Mouse (Mus musculus) heart, embryonic 15.5 days (tissue): ENCODE measurements around the gene Clcn2. TPM values are rescaled to one million over a fixed set of nuclear protein-coding genes. Genes with fewer than 3 reads are reported as not detected.

Experiments
- ATAC-seq: fragments of 200-750 bp; cut with Nextera tagmentation; replicated peaks from 2 replicates; pipeline ENCODE4 v1.8.0; 2017; ENCODE audit warnings: low read depth, moderate TSS enrichment; ENCODE audit not compliant: insufficient number of reproducible peaks, insufficient read depth, low FRiP score
- H3K27ac ChIP-seq: fragments of 300-500 bp; sonication (generic); 2 replicates; pipeline ENCODE4 v1.5.1; 2015; ENCODE audit warnings: mild to moderate bottlenecking, inconsistent platforms
- H3K27me3 ChIP-seq: fragments of 300-500 bp; sonication (generic); 2 replicates; pipeline ENCODE4 v1.6.1; 2015; ENCODE audit warnings: inconsistent platforms
- H3K36me3 ChIP-seq: fragments of 300-500 bp; sonication (generic); 2 replicates; pipeline ENCODE4 v1.6.1; 2015; ENCODE audit warnings: mild to moderate bottlenecking, inconsistent platforms
- H3K4me1 ChIP-seq: fragments of 300-500 bp; sonication (generic); replicated peaks from 2 replicates; pipeline ENCODE4 v1.6.1; 2015; ENCODE audit warnings: inconsistent platforms
- H3K4me2 ChIP-seq: fragments of 300-500 bp; sonication (generic); 2 replicates; pipeline ENCODE4 v1.6.1; 2015; ENCODE audit warnings: inconsistent platforms, mild to moderate bottlenecking, moderate library complexity
- H3K4me3 ChIP-seq: fragments of 300-500 bp; sonication (generic); 2 replicates; pipeline ENCODE4 v1.5.1; 2015; ENCODE audit warnings: mild to moderate bottlenecking, inconsistent platforms
- H3K9ac ChIP-seq: fragments of 300-500 bp; sonication (generic); 2 replicates; pipeline ENCODE4 v1.6.1; 2015; ENCODE audit warnings: mild to moderate bottlenecking, inconsistent platforms
- H3K9me3 ChIP-seq: fragments of 300-500 bp; sonication (generic); replicated peaks from 2 replicates; pipeline ENCODE4 v1.6.1; 2016; ENCODE audit warnings: inconsistent platforms
- WGBS: fragments of 180-500 bp; shearing (Covaris S2); methylation state at CpG from one replicate; pipeline ENCODE4 v1.1.7; 2015; ENCODE audit warnings: mixed read lengths; 5-methylcytosine and 5-hydroxymethylcytosine counted together
- polyA plus RNA-seq: library from polyadenylated mRNA; unstranded; fragments of >200 nt; fragmentation: Nextera tagmentation; extraction: Ambion mirVana; gene quantifications from 2 replicates; pipeline ENCODE4 v1.2.1, GENCODE M21; 2015

The Clcn2 gene
- polyA plus RNA-seq, 1 experiment from 2014 or later = 3.8 TPM

- H3K36me3 ChIP-seq = peaks cover 9% of the 10 kb centered on the region; the same call in 1 of the 2 replicates
- H3K4me3 ChIP-seq = no peak overlapping the region
- H3K4me1 ChIP-seq = peaks cover 31% of the 10 kb centered on the region
- 50% methylated on average over 5 of the region's 5 CpGs for WGBS
- ATAC-seq = no peak
- H3K27ac ChIP-seq = no peak overlapping the region
- no peak overlapping the region for H3K4me2 ChIP-seq
- 0 out of 2 replicates have a peak, but pooled peaks cover 7% of the 10 kb centered on the region for H3K27me3 ChIP-seq
- no peak overlapping the region for H3K9ac ChIP-seq
- no peaks in the 10 kb centered on the region for H3K9me3 ChIP-seq
Observed at GRCm38 (mm10) chr16:20700036-20700435, 17.5 kb downstream of the Clcn2 start.

- Histone ChIP-seq H3K4me3 (no peak overlapping the region), H3K4me1 (peaks cover 37% of the 10 kb centered on the region), H3K27me3 (0 out of 2 replicates have a peak, but pooled peaks cover 7% of the 10 kb centered on the region), H3K27ac (no peak overlapping the region), H3K36me3 (peaks cover 9% of the 10 kb centered on the region; the same call in 1 of the 2 replicates), H3K4me2 (no peak overlapping the region), H3K9me3 (no peaks in the 10 kb centered on the region), H3K9ac (no peak overlapping the region)
- WGBS = 74% methylated on average over 5 of the region's 5 CpGs
- ATAC-seq = no peak
Observed at GRCm38 (mm10) chr16:20699266-20699665, 18.3 kb downstream of the Clcn2 start.

GRCm38 (mm10) chr16:20695622-20696323, 21.8 kb downstream of the Clcn2 start:
- Histone ChIP-seq H3K9me3 (no peaks in the 10 kb centered on the region), H3K4me2 (peak overlapping the region; percentile 64), H3K4me3 (peak overlapping the region; percentile 42), H3K27me3 (0 out of 2 replicates have a peak, but pooled peaks cover 7% of the 10 kb centered on the region), H3K4me1 (peaks cover 41% of the 10 kb centered on the region), H3K36me3 (peaks cover 20% of the 10 kb centered on the region), H3K9ac (peak overlapping the region; percentile 12; the same call in 1 of the 2 replicates), H3K27ac (peak overlapping the region; percentile 65)
- ATAC-seq = peak; percentile 77
- WGBS = 3% methylated on average over 43 of the region's 46 CpGs

GRCm38 (mm10) chr16:20694781-20695180, 22.8 kb downstream of the Clcn2 start:
- 55% methylated on average over 8 of the region's 8 CpGs for WGBS
- peaks cover 41% of the 10 kb centered on the region for H3K4me1 ChIP-seq
- no peak overlapping the region for H3K9ac ChIP-seq
- 0 out of 2 replicates have a peak, but pooled peaks have one; percentile 5 for ATAC-seq
- H3K27ac ChIP-seq = peak overlapping the region; percentile 65
- no peaks in the 10 kb centered on the region for H3K9me3 ChIP-seq
- 0 out of 2 replicates have a peak, but pooled peaks cover 7% of the 10 kb centered on the region for H3K27me3 ChIP-seq
- H3K4me2 ChIP-seq = peak overlapping the region; percentile 64
- H3K36me3 ChIP-seq = peaks cover 27% of the 10 kb centered on the region
- H3K4me3 ChIP-seq = peak overlapping the region; percentile 42

- H3K4me1 ChIP-seq = peaks cover 41% of the 10 kb centered on the region
- ATAC-seq = peak; percentile 90
- no peaks in the 10 kb centered on the region for H3K9me3 ChIP-seq
- peak within 1 kb of the TSS; percentile 81 for H3K9ac ChIP-seq
- peak within 1 kb of the TSS; percentile 91 for H3K27ac ChIP-seq
- H3K4me3 ChIP-seq = peak within 1 kb of the TSS; percentile 76
- under 1% methylated on average over 37 of the region's 37 CpGs for WGBS
- peaks cover 37% of the 10 kb centered on the region for H3K36me3 ChIP-seq
- H3K4me2 ChIP-seq = peak within 1 kb of the TSS; percentile 96
- 0 out of 2 replicates have a peak, but pooled peaks cover 7% of the 10 kb centered on the region for H3K27me3 ChIP-seq
Observed at GRCm38 (mm10) chr16:20693111-20693701, 24.3 kb downstream of the Clcn2 start, which contains the start of gene Fam131a. Fam131a (plus strand) TSS chr16:20693241.

GRCm38 (mm10) chr16:20692241-20692965, 25.1 kb downstream of the Clcn2 start:
- Histone ChIP-seq H3K9me3 (no peaks in the 10 kb centered on the region), H3K4me1 (peaks cover 41% of the 10 kb centered on the region), H3K27ac (no peak overlapping the region), H3K36me3 (peaks cover 45% of the 10 kb centered on the region), H3K27me3 (0 out of 2 replicates have a peak, but pooled peaks cover 7% of the 10 kb centered on the region), H3K9ac (no peak overlapping the region), H3K4me2 (no peak overlapping the region; the same call in 1 of the 2 replicates), H3K4me3 (no peak overlapping the region)
- no peak for ATAC-seq
- 53% methylated on average over 16 of the region's 16 CpGs for whole genome bisulfite sequencing

GRCm38 (mm10) chr16:20691617-20692016, 25.9 kb downstream of the Clcn2 start:
- H3K4me3 ChIP-seq = no peak overlapping the region
- no peak overlapping the region for H3K9ac ChIP-seq
- H3K4me1 ChIP-seq = peaks cover 41% of the 10 kb centered on the region
- H3K9me3 ChIP-seq = no peaks in the 10 kb centered on the region
- WGBS = 56% methylated on average over 1 of the region's 1 CpGs
- H3K4me2 ChIP-seq = no peak overlapping the region
- no peak overlapping the region for H3K27ac ChIP-seq
- ATAC-seq = no peak
- H3K36me3 ChIP-seq = peaks cover 53% of the 10 kb centered on the region
- 0 out of 2 replicates have a peak, but pooled peaks cover 6% of the 10 kb centered on the region for H3K27me3 ChIP-seq

- Histone ChIP-seq H3K4me1 (peaks cover 33% of the 10 kb centered on the region), H3K27ac (no peak overlapping the region), H3K27me3 (no peaks in the 10 kb centered on the region), H3K9ac (no peak overlapping the region), H3K9me3 (no peaks in the 10 kb centered on the region), H3K36me3 (peaks cover 62% of the 10 kb centered on the region), H3K4me2 (no peak overlapping the region), H3K4me3 (no peak overlapping the region)
- WGBS = 84% methylated on average over 3 of the region's 3 CpGs
- ATAC-seq = no peak
Observed at GRCm38 (mm10) chr16:20690774-20691173, 26.8 kb downstream of the Clcn2 start.

- H3K36me3 ChIP-seq = peaks cover 81% of the 10 kb centered on the region
- 50% methylated on average over 10 of the region's 10 CpGs for WGBS
- H3K27me3 ChIP-seq = no peaks in the 10 kb centered on the region
- no peak overlapping the region for H3K9ac ChIP-seq
- peak; percentile 61 for ATAC-seq
- H3K27ac ChIP-seq = peak overlapping the region; percentile 29
- H3K4me1 ChIP-seq = peaks cover 34% of the 10 kb centered on the region
- no peak overlapping the region for H3K4me3 ChIP-seq
- H3K4me2 ChIP-seq = no peak overlapping the region
- no peaks in the 10 kb centered on the region for H3K9me3 ChIP-seq
Observed at GRCm38 (mm10) chr16:20677974-20678675, 39.4 kb downstream of the Clcn2 start.

GRCm38 (mm10) chr16:20677380-20677779, 40.2 kb downstream of the Clcn2 start:
- WGBS = 83% methylated on average over 5 of the region's 5 CpGs
- peaks cover 74% of the 10 kb centered on the region for H3K36me3 ChIP-seq
- no peaks in the 10 kb centered on the region for H3K9me3 ChIP-seq
- H3K4me1 ChIP-seq = peaks cover 34% of the 10 kb centered on the region
- no peak overlapping the region for H3K4me3 ChIP-seq
- ATAC-seq = no peak
- peak overlapping the region; percentile 29 for H3K27ac ChIP-seq
- no peak overlapping the region for H3K4me2 ChIP-seq
- H3K27me3 ChIP-seq = no peaks in the 10 kb centered on the region
- no peak overlapping the region for H3K9ac ChIP-seq
